Mouse (Mus musculus) stomach, postnatal 0 days (tissue): Measurements from ENCODE around the gene Lctl. TPM values are rescaled to one million over a fixed set of nuclear protein-coding genes. Genes with fewer than 3 reads are reported as not detected.

Experiments used
- ATAC-seq: fragments of 200-750 bp; cut with Nextera tagmentation; 2 replicates; pipeline ENCODE4 v1.8.0; 2017; ENCODE audit not compliant: low FRiP score, low TSS enrichment
- DNase-seq: peaks from one replicate; pipeline ENCODE4 v3.0.0-alpha.2; 2016; ENCODE audit warnings: low spot score
- H3K27ac ChIP-seq: fragments of 300-500 bp; sonication (generic); replicated peaks from 2 replicates; pipeline ENCODE4 v1.5.1; 2014; ENCODE audit warnings: mild to moderate bottlenecking, control low read depth
- H3K27me3 ChIP-seq: fragments of 300-500 bp; sonication (generic); 2 replicates; pipeline ENCODE4 v1.6.1; 2014; ENCODE audit warnings: low read length; ENCODE audit not compliant: control insufficient read depth, insufficient read depth
- H3K36me3 ChIP-seq: fragments of 300-500 bp; sonication (generic); 2 replicates; pipeline ENCODE4 v1.6.1; 2014; ENCODE audit warnings: low read length, mixed read lengths; ENCODE audit not compliant: control insufficient read depth, insufficient read depth
- H3K4me1 ChIP-seq: fragments of 300-500 bp; sonication (generic); replicated peaks from 2 replicates; pipeline ENCODE4 v1.6.1; 2014; ENCODE audit warnings: antibody characterized with exemption; ENCODE audit not compliant: control insufficient read depth, insufficient read depth
- H3K4me2 ChIP-seq: fragments of 300-500 bp; sonication (generic); replicated peaks from 2 replicates; pipeline ENCODE4 v1.6.1; 2014; ENCODE audit warnings: low read depth, mild to moderate bottlenecking, control low read depth, moderate library complexity
- H3K4me3 ChIP-seq: fragments of 300-500 bp; sonication (generic); 2 replicates; pipeline ENCODE4 v1.5.1; 2014; ENCODE audit warnings: low read depth, low read length, control low read depth
- H3K9ac ChIP-seq: fragments of 300-500 bp; sonication (generic); 2 replicates; pipeline ENCODE4 v1.6.1; 2014; ENCODE audit warnings: mild to moderate bottlenecking, low read length, control low read depth, mixed read lengths
- H3K9me3 ChIP-seq: fragments of 300-500 bp; sonication (generic); 2 replicates; pipeline ENCODE4 v1.6.1; 2016; ENCODE audit warnings: low read length; ENCODE audit not compliant: control insufficient read depth
- CTCF ChIP-seq: IDR thresholded peaks from 2 replicates; pipeline ENCODE4 v1.5.1; 2016; ENCODE audit warnings: antibody characterized with exemption, low read depth, mild to moderate bottlenecking, moderate library complexity
- EP300 ChIP-seq: optimal IDR thresholded peaks from 2 replicates; pipeline ENCODE3; 2016; ENCODE audit warnings: antibody characterized with exemption
- WGBS: fragments of 180-500 bp; shearing (Covaris S2); extraction: QIAGEN DNeasy Blood & Tissue Kit; methylation state at CpG from one replicate; pipeline ENCODE4 v1.1.7; 2014; 5-methylcytosine and 5-hydroxymethylcytosine counted together
- polyA plus RNA-seq: library from polyadenylated mRNA; unstranded; fragments of >200 nt; fragmentation: Nextera tagmentation; extraction: Ambion mirVana; gene quantifications from 2 replicates; pipeline ENCODE4 v1.2.1, GENCODE M21; 2015

Gene Lctl
- polyA plus RNA-seq, 1 experiment from 2014 or later: 0.13 TPM

DNA sequence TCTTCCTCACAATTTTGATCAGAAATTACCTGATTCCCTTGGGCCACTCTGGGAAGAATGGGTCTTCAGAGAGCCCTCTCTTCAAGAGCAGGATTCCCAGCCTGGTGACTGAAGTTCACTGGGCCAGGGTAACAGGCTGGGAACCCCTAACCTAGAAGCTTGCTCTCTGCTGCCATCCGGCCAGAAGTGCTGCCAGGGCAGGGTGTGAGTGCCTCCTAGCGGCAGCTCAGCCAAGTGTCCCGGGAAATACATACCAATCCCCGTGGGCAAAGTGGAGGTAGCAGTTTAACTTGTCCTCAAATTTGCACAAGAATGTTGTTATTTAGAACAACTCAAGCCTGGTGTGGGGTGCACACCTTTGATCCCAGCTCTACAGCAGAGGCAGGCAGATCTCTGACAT lies 16.5 kb upstream of the Lctl start:
- WGBS: 4% methylated on average over 4 of the region's 4 CpGs
- no peaks in the 10 kb centered on the region for H3K4me1 ChIP-seq

DNA sequence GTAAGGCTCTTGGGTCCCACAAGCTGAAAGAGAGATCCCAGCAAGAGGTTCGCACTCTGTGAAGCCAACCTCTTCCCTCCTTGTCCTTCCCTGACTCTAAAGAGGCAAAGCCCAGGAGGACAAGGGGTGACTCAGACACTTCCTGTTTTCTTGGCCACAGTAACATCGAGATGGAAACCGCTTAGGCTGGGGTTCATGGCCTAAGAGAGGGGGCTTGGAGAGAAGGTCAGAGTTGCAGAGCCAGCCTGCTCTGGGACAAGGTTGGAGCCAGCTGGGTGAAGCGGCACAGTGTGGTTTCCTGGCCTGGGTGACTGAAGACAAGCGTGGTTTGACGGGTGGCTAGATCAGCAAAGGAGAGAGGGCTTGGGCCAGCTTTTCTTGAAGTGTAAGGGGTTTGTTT lies 11.6 kb upstream of the Lctl start:
- no peak overlapping the region for H3K27ac ChIP-seq
- H3K9ac ChIP-seq: no peak overlapping the region
- H3K36me3 ChIP-seq: no peaks in the 10 kb centered on the region
- H3K4me2 ChIP-seq: no peak overlapping the region
- whole genome bisulfite sequencing: 67% methylated on average over 6 of the region's 6 CpGs
- H3K4me1 ChIP-seq: no peaks in the 10 kb centered on the region
- TF ChIP-seq EP300: no peak
- TF ChIP-seq CTCF: no peak
- ATAC-seq: no peak; the same call in 1 of the 2 replicates
- no peaks in the 10 kb centered on the region for H3K27me3 ChIP-seq
- H3K4me3 ChIP-seq: no peak overlapping the region
- DNase-seq: no peak
- H3K9me3 ChIP-seq: no peaks in the 10 kb centered on the region

More for the DNA sequence above, 16.5 kb upstream of the Lctl start:
- Histone ChIP-seq H3K9ac (no peak overlapping the region), H3K27me3 (no peaks in the 10 kb centered on the region), H3K9me3 (no peaks in the 10 kb centered on the region), H3K4me3 (no peak overlapping the region), H3K4me2 (no peak overlapping the region), H3K27ac (no peak overlapping the region), H3K36me3 (no peaks in the 10 kb centered on the region)
- peak; percentile 83 for DNase-seq
- no peak; the same call in 1 of the 2 replicates for ATAC-seq
- peak; percentile 96 for TF ChIP-seq CTCF
- no peak for TF ChIP-seq EP300

DNA sequence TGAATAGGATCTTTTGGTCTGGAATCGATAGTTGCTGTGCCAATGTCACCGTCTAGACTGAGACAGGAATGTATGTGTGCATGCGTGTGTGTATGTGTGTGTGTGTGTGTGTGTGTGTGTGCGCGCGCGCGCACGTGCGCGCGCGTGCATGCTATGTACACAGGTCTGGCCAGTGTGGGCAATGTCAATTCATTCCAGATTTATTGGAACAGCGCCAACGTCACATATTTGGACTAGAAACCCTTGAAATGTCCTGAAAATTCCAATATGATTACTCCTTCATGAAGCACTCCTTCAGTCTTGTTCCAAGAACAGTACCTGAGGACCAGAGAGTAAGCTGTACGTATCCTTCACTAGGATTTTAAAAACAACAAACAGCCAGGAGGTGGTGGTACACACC lies 6.4 kb upstream of the Lctl start:
- no peak for DNase-seq

GRCm38 (mm10) chr9:64114646-64115045 lies 2.3 kb upstream of the Lctl start:
- no peaks in the 10 kb centered on the region for H3K36me3 ChIP-seq
- 10% methylated on average over 2 of the region's 2 CpGs for WGBS
- no peak overlapping the region for H3K9ac ChIP-seq
- H3K27ac ChIP-seq: no peak overlapping the region
- TF ChIP-seq EP300 (no peak), CTCF (no peak)
- DNase-seq: no peak
- ATAC-seq: peak; percentile 64
- no peaks in the 10 kb centered on the region for H3K9me3 ChIP-seq
- H3K4me1 ChIP-seq: no peaks in the 10 kb centered on the region
- no peak overlapping the region for H3K4me2 ChIP-seq
- no peaks in the 10 kb centered on the region for H3K27me3 ChIP-seq
- no peak overlapping the region for H3K4me3 ChIP-seq

More for the DNA sequence above, 6.4 kb upstream of the Lctl start:
- H3K4me1 ChIP-seq: no peaks in the 10 kb centered on the region
- H3K4me2 ChIP-seq: no peak overlapping the region
- no peaks in the 10 kb centered on the region for H3K27me3 ChIP-seq
- no peak overlapping the region for H3K9ac ChIP-seq
- no peak for TF ChIP-seq CTCF
- no peak for TF ChIP-seq EP300
- WGBS: 95% methylated on average over 16 of the region's 16 CpGs
- no peak overlapping the region for H3K4me3 ChIP-seq
- no peak for ATAC-seq
- no peaks in the 10 kb centered on the region for H3K9me3 ChIP-seq
- no peak overlapping the region for H3K27ac ChIP-seq
- no peaks in the 10 kb centered on the region for H3K36me3 ChIP-seq

DNA sequence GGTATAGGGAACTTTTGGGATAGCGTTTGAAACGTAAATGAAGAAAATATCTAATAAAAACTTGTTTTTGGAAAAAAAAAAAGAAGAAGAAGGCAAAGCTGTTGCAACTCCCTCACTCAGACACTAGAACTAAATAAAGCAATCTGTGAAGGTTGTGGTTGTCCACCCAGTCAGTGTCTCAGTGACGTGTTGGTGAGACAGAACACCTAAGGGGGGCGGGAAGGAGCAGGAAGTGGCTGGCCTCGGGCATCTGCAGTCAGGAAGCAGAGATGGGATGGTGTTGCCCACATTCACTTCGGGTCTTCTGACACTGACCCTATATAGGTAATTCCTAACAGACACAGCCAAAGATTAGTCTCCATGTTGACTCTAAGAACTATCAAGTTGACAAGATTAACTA lies 1.2 kb upstream of the Lctl start:
- Histone ChIP-seq H3K4me2 (no peak overlapping the region), H3K27me3 (no peaks in the 10 kb centered on the region), H3K9ac (no peak overlapping the region), H3K36me3 (no peaks in the 10 kb centered on the region), H3K9me3 (no peaks in the 10 kb centered on the region), H3K4me3 (no peak overlapping the region), H3K27ac (no peak overlapping the region), H3K4me1 (no peaks in the 10 kb centered on the region)
- DNase-seq: no peak
- 86% methylated on average over 6 of the region's 6 CpGs for WGBS
- no peak for TF ChIP-seq EP300
- no peak for TF ChIP-seq CTCF
- no peak for ATAC-seq

DNA sequence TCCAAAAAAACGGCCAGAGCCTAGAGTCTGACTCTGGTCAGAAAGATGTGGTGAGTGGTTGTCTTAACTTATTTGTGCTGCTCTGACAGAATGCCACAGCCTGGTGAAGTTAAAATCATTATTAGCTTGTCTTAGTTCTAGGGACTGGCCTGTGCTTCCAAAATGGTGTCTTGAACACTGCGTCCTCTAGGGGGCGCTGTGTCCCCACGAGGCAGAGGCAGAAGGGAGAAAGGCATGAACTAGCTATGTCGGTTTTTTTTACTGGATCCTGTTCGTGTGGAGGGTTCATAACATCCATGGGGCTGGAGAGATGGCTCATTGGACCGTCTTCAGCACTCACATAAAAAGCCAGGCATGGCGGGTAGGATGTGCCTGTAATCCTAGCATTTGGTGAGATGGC lies 3.0 kb downstream of the Lctl start:
- TF ChIP-seq CTCF (peak; percentile 88), EP300 (no peak)
- WGBS: 31% methylated on average over 8 of the region's 8 CpGs
- no peak for ATAC-seq
- H3K9me3 ChIP-seq: no peaks in the 10 kb centered on the region
- no peaks in the 10 kb centered on the region for H3K27me3 ChIP-seq
- H3K9ac ChIP-seq: no peak overlapping the region
- DNase-seq: peak; percentile 85
- no peak overlapping the region for H3K4me2 ChIP-seq
- H3K4me1 ChIP-seq: no peaks in the 10 kb centered on the region
- no peak overlapping the region for H3K4me3 ChIP-seq
- H3K27ac ChIP-seq: no peak overlapping the region
- H3K36me3 ChIP-seq: no peaks in the 10 kb centered on the region
